Mouse (Mus musculus) G1E-ER4 (cell line): Measurements from ENCODE around the gene Aph1b. TPM values are rescaled to one million over a fixed set of nuclear protein-coding genes. Genes with fewer than 3 reads are reported as not detected.

ENCODE experiments used
- GATA1 ChIP-seq: IDR thresholded peaks from one replicate; pipeline ENCODE4 v1.8.0; 2012; ENCODE audit warnings: low read length, inconsistent platforms
- polyA plus RNA-seq: library from polyadenylated mRNA; stranded (reverse); fragments of >175 nt; gene quantifications from 2 replicates; pipeline ENCODE4 v1.2.3, GENCODE M21; 2012

The Aph1b gene
- 0.04 and 0.05 TPM in 2 replicates for polyA plus RNA-seq

DNA sequence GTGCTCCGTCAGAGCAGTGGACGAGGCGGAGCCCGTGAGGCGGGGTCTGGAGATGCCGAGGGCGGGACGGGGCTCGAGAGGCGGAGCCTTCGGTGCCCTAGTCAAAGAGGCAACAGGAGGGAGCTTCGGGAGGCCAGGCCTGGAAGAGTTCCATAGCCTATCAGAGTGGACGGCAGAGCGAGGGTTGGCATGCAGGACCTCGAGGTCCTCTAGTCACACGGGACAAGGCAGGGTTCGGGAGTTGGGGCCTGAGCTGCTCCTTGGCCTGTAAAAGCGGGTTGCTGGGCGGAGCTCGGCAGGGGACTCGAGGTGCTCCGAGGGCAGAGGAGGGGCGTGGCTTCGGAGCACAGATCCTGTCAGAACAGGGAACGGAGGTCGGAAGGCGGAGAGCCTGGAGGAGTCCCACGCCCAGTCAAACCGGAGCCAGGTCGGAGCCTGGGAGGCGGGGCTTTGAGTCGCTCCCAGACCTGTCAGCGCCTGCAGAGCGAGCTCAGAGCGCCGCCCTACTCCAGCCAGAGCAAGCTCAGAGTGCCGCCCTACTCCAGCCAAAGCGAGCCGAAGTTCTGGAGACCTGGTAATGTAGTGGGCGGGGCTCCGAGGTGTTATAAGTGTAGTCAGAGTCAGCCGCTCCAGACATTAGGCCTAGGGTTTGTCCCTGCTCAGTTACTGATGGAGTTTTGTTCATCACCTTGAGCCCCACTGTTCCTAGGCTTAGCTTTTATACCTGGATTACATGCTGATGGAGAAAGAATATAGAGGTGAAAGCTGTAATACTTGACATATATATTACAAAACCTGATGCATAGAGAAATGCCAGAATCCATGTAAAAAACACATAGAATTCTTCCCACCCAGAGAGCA lies at the start of gene Aph1b:
Aph1b (minus strand) TSS at position 27 of the 861 bp plus-strand sequence.
- TF ChIP-seq GATA1, result no peak

DNA sequence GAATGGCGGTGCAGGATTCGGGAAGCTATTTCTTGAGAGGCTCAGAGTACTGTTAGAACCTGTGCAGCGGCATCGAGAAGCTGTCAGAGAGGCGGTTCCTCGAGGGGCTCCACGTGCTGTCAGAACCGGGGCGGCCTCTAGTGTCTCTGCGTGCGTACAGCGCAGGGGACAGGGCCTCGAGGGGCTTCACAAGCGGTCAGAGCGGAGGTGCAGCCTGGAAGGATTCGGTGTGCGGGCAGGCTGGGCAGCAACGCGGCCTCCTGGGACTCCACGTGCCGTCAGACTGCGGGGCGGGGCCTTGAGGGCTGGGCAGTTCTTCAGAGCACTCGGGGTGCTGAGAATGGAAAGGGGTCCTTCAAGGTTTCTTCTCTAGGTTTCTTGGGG lies 39.8 kb upstream of the Aph1b start:
- TF ChIP-seq GATA1, result no peak

DNA sequence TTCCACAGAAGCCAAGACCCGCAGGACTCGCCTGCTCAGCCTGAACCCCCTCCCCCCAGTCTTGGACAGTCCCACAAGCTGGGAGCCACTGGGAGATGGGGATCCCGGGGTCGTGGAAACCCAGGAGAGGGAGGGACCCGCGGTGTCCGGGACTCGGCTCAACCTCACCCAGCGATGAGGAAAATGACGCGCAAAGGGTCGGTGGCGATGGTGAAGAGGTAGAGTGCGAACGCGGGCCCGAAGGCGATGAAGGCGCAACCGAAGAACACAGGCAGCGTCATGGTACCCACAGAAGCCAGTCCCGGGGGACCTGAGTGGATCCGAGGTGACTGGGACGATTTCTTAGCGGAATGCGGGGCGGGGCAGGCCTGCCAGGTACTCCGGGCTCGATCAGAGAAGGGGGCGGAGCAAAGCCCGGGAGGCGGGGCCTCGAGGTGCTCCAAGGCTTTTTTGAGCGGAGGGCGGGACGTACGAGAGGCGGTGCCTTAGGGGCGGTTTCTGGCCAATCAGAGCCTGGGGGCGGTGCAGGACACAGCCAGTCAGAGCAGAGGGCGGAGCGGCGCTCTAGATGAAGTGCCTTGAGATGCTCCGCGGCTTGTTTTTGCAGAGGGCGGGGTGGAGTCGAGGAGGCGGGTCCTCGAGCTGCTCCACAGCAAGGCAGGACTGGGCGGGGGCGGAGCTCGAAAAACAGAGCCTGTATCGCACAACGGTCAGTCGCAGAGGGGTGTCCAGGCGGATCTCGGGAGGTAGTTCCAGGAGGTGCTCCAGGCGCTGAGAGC lies 39.2 kb upstream of the Aph1b start, which contains the start of gene Aph1c:
Aph1c (minus strand) TSS at position 409 of the 779 bp plus-strand sequence.
- no peak for TF ChIP-seq GATA1

DNA sequence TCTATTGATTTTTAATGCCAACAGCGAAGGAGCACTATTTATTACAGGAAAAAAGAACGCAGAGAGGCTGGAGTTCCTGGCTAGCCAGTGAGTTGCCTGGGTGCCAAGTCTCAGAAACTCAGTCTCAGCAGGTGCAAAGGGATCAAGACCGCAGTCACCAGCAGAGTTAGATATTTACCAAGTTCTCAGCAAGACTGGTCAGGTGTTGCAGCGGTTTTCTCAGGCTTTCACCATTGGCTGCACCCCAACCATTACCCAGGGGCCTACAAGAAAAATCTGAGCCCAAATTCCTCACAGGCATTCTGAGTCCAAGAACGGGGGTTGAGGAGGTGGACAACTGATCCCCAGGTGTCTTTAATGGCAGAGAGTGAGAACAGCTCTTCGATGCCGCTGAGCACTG lies 38.6 kb upstream of the Aph1b start:
- no peak for TF ChIP-seq GATA1

DNA sequence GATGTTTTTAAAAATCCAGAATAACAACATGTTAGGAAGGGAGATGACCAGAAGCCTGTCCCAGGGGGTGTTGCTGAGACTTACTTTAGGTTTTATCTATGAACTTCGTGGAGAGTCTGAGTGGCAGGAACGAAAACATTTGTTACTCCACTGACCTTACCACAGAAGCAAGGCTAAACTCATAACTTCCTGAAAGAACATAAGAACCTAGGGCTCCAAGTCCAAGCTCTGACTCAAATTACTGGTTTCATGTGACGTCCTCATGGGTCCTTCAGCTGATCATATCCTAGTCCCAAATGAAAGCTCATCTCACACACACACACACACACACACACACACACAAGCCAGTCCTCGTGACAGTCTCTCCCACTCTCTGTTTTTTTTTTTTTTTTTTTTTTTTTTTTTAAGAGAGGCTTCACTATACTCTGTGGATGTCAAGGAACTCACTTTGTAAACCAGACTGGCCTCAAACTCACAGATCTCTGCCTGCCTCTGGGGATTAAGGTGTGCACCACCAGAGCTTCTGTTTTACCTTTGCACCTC lies 37.1 kb upstream of the Aph1b start:
- no peak for TF ChIP-seq GATA1

DNA sequence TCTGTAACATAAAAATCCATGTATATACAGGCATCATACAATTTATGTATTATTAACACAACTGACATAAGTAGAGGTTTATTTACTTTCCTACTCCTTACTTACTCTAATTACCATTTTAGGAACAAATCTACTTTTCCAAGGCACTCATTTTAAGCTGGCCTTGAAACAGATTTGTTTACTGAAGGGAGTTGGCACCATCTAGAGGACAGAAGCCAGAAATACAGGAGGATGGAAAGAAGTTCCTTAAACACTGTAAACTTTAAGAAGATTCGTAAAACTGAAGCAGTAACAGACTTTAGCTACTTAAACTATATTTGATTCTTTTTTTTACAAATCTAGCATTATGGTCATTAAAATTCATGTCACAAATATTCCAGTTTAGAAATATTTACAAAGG lies 30.7 kb upstream of the Aph1b start:
- no peak for TF ChIP-seq GATA1

DNA sequence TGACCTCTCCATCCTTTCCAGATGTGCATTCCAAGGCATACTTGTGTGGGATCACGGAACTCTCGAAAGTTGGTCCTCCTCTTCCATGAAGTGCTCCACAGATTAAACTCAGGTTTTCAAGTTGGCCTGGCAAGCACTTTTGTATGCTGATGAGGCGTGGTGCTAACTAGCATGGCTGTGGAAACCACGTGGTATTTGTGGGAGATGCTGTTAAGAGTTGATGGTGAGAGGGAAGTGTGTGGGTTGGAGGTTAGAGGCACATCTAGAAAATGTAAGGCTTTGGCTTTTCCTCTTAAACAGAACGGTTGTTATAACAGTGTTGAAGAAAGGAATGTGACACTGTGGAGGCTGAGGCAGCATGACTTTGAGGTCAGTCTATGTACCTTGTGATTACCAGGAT lies 25.7 kb upstream of the Aph1b start:
- TF ChIP-seq GATA1, result no peak

DNA sequence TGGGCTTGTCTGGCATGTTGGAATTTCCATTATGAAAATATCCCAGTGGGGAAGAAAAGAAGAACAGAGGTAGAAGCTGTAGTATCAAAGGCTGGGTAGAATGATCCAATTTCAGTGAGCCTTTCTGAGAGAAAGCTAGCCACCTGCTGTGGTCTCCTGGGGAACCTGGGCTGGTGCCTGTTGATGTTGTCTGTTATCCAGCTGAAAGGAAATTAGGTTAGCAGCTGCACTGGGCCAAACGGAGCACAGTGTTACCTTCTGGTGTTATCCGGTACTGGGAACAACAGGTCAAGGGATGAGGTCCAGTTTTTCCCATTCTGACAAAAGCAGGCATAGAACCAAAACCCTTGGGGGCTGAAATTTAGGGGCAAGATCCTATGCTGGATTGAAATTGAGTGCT lies 18.1 kb upstream of the Aph1b start:
- TF ChIP-seq GATA1, result no peak

DNA sequence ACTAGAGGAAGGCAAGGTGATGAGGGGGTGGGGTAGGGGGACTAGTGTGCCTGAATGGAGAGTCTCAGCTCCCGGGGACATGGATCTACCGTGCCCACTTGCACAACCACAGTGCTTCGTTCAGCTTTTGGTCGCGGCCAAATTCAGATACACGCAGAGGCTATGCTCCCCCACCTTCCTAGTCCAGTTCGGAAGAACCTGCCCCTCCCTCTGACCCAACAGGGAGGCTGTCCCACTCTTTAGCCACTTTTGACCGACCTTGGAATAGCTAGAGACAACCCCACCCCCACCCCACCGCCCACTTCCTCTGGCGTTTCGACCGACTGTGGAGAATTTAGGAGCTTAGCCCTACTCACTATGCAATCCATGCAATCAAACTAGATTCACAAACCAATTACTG lies 6.7 kb upstream of the Aph1b start:
- TF ChIP-seq GATA1, result no peak

DNA sequence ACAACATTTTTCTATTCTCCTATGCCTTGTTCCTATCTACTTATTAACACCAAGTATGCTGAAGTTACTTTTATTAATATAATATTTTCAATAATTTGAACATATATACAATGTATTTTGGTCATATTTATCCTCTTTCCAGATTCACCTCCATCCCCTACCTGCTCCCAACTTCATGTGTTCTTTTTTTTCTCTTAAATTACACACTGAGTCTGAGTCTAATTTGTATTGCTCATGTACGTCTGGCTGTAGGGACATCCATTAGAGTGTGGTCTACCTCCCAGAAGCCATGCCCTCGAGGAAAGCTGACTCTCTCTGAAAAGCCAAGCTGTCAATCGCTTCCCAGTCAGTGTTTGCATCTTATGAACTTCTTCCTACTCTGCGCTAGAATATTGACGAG lies 1.4 kb upstream of the Aph1b start, which contains the start of gene Gm10647:
Gm10647 (plus strand) TSS at position 301 of the 400 bp plus-strand sequence.
- no peak for TF ChIP-seq GATA1

DNA sequence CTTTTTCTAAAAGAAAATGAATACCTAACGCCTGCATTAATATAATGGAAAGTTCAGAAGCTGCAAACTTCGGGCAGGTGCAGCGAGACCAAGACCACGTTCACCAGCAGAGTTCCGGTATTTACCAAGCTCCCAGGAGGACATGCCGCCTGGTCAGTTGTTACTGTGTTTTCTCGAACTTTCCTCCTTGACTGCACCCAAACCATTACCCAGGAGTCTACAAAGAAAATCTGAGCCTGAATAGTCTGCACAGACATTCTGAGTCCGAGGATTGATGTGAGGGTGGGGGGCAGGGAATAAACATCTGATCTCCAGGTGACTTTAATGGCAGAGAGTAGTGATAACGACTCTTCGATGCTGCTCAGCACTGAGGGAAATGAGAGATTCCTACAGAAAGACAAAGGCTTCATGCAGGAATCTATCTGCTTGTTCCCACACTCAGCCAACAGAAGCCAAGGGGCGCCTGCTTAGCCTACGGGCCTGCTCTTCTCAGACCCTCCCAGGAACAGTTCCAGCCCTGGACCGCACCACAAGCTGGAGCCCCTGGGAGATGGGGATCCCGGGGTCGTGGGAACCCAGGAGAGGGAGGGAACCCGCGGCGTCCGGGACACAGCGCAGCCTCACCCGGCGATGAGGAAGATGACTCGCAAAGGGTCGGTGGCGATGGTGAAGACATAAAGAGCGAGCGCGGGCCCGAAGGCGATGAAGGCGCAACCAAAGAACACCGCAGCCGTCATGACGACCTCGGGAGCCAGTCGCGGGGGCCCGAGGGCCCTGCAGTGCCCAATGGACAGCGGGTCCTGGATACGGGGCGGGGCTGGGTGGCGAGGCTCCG lies 444 bp downstream of the Aph1b start:
- TF ChIP-seq GATA1, result no peak

DNA sequence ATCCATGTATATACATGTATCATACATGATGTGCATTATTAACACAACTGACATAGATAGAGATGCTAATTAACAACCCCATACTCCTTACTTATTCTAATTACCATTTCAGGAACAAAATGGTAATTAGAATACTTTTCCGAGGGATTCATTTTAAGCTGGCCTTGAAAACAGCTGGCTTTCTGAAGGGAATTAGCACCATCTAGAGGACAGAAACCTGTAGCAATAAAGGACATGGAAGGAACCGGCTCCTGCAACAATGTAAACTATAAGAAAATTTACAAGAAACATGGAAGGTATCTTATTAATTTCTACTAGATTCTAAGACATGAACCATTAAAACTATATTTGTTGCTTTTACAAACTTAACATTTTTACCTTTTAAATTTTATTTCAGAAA lies 7.5 kb downstream of the Aph1b start:
- no peak for TF ChIP-seq GATA1

DNA sequence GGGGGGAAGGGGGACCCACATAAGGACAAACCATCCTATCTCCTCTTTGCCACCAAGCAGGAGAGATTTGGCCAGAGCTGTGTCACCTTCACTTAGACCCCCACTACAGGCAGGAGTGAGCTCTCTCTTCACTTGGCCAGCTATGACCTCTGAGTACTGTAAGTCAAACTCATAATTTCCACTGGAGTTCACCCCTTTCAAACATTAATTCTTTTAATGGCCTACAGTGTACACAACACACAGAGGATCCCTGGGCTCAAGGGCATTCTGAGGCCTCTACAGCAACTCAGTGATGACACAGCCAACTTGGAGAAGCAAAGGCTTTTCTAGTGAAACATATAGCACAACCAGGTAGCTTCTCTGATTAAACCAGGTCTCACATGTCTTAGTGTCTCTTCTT lies 24.6 kb downstream of the Aph1b start:
- no peak for TF ChIP-seq GATA1

DNA sequence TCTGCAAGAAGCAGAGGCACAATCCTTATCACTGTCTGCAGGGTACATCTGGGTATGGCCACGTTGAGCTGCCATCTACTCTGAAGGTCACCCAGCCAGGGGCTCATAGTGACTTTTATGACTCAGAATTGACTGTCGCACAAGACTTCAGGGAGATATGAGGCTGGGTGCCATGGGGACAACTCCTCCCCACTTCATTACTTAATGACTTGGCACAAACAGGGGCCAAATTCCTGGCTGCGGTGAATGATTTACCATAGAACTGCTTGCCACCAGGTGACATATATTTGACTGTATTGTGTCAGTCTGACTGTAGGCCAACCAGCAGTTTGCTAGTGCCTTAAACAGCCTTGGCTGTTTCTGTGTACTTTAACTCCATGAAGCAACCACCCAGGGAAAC lies 26.0 kb downstream of the Aph1b start:
- TF ChIP-seq GATA1, result no peak

DNA sequence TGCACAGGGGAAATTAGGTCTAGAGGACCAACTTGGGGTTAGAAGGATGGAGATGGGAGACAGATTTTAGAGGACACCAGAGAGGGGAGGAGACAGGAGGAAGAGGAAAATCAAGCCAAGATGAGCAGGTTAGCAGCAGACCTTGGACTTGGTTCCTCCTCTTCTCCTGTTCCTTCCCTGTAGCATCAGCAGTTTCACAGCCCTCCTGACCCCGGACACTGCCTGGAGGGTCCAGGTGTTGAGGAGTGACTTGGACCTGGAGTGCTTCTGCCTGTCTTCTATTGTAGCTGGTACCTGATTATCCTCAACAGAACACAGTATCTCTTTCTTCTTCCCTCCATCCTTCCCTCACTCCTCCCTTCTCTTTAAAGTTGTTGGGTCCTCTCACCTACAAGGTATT lies 26.6 kb downstream of the Aph1b start:
- TF ChIP-seq GATA1, result no peak
